ENCODE assay signal across 8 mouse cellular contexts in genomic region chr1:86527599-86528486, GRCm38 (mm10). TPM values are rescaled to one million over a fixed set of nuclear protein-coding genes. Genes with fewer than 3 reads are reported as not detected.
DNase-seq lines count a peak whose midpoint lies in the region; ATAC-seq and TF ChIP-seq lines count a peak whose summit lies in the region.

No protein-coding gene starts in this region.

- DNase-seq in CD4-positive helper T cell, adult 2 months (ENCODE audit: low read depth, low spot score) = peak; percentile 95
- peak; percentile 82 for DNase-seq in forebrain, embryonic 10.5 days (ENCODE audit: extremely low spot score, low spot score)
- DNase-seq in kidney, postnatal 10 days = peak; percentile 94
- DNase-seq in spleen, postnatal 4 days (ENCODE audit: low spot score in 2 of 2) = peak; percentile 90 to 99

- H3K4me3 ChIP-seq in brown adipose tissue, adult 24 weeks (ENCODE audit: insufficient read depth, low read depth, low read length) = peak overlapping the region; percentile 89
- H3K4me3 ChIP-seq in forebrain, embryonic 10.5 days = peak overlapping the region; percentile 100
- H3K4me3 ChIP-seq in heart, embryonic 14.5 days (ENCODE audit: control insufficient read depth in 1 of 2, insufficient read depth in 1 of 2, low read depth in 1 of 2, low read length in 2 of 2) = peak overlapping the region; percentile 95 to 99
- H3K4me3 ChIP-seq in liver, embryonic 12.5 days = peak overlapping the region; percentile 89
- peak overlapping the region; percentile 81 for H3K4me3 ChIP-seq in myocyte

- H3K9me3 ChIP-seq in forebrain, embryonic 10.5 days = no peaks in the 10 kb centered on the region
- H3K9me3 ChIP-seq in heart, embryonic 14.5 days (ENCODE audit: control insufficient read depth, low read length) = no peaks in the 10 kb centered on the region
- no peaks in the 10 kb centered on the region for H3K9me3 ChIP-seq in liver, embryonic 12.5 days (replicated peaks)

- peaks cover 42% of the 10 kb centered on the region for H3K36me3 ChIP-seq in forebrain, embryonic 10.5 days (replicated peaks)
- H3K36me3 ChIP-seq in heart, embryonic 14.5 days (ENCODE audit: control insufficient read depth, insufficient read depth, low read length) = peaks cover 28% of the 10 kb centered on the region
- peaks cover 37% of the 10 kb centered on the region for H3K36me3 ChIP-seq in liver, embryonic 12.5 days
- peaks cover 25% of the 10 kb centered on the region for H3K36me3 ChIP-seq in myocyte (ENCODE audit: control insufficient read depth, insufficient read depth)

- peak overlapping the region; percentile 85 for H3K4me2 ChIP-seq in heart, embryonic 14.5 days (ENCODE audit: low read length)
- H3K4me2 ChIP-seq in liver, embryonic 12.5 days = peak overlapping the region; percentile 93
- H3K4me2 ChIP-seq in myocyte (ENCODE audit: low read depth) = peak overlapping the region; percentile 97

- peak overlapping the region; percentile 76 for H3K27ac ChIP-seq in brown adipose tissue, adult 24 weeks (replicated peaks; ENCODE audit: low read depth, low read length)
- H3K27ac ChIP-seq in forebrain, embryonic 10.5 days = peak overlapping the region; percentile 100
- H3K27ac ChIP-seq in heart, embryonic 14.5 days (replicated peaks in 1 of 2; ENCODE audit: control insufficient read depth in 1 of 2, insufficient read depth in 1 of 2, low read depth in 2 of 2, low read length in 2 of 2) = peak overlapping the region; percentile 88 to 99
- peak overlapping the region; percentile 98 for H3K27ac ChIP-seq in liver, embryonic 12.5 days

- peak overlapping the region; percentile 100 for H3K9ac ChIP-seq in heart, embryonic 14.5 days (ENCODE audit: low read length)
- H3K9ac ChIP-seq in liver, embryonic 12.5 days = peak overlapping the region; percentile 100

- peak; percentile 19; the same call in 1 of the 2 replicates for ATAC-seq in heart, embryonic 14.5 days (ENCODE audit: insufficient number of reproducible peaks, insufficient read depth, low FRiP score, low read depth)
- peak; percentile 10 for ATAC-seq in liver, embryonic 12.5 days

- H3K79me2 ChIP-seq in myocyte (ENCODE audit: control insufficient read depth, insufficient read depth) = peaks cover 44% of the 10 kb centered on the region

- H3K27me3 ChIP-seq in forebrain, embryonic 10.5 days (ENCODE audit: poor library complexity, severe bottlenecking) = no peaks in the 10 kb centered on the region
- H3K27me3 ChIP-seq in heart, embryonic 14.5 days (ENCODE audit: control insufficient read depth, insufficient read depth, low read length) = no peaks in the 10 kb centered on the region
- H3K27me3 ChIP-seq in liver, embryonic 12.5 days (replicated peaks) = no peaks in the 10 kb centered on the region
- H3K27me3 ChIP-seq in myocyte (ENCODE audit: control insufficient read depth, insufficient read depth, insufficient read length) = no peaks in the 10 kb centered on the region

- peak overlapping the region; percentile 85 for H3ac ChIP-seq in myocyte (ENCODE audit: control insufficient read depth, insufficient read length)

- TF ChIP-seq POLR2A in myocyte (IDR thresholded peaks at IDR 0.05; ENCODE audit: insufficient read length, low read depth) = peak; percentile 53

- WGBS in forebrain, embryonic 10.5 days = under 1% methylated on average over 89 of the region's 89 CpGs
- under 1% methylated on average over 83 of the region's 89 CpGs for WGBS in heart, embryonic 14.5 days
- WGBS in liver, embryonic 12.5 days (ENCODE audit: insufficient replicate concordance) = under 1% methylated on average over 87 of the region's 89 CpGs

- no peaks in the 10 kb centered on the region for H3K4me1 ChIP-seq in brown adipose tissue, adult 24 weeks (ENCODE audit: control insufficient read depth, insufficient read depth, insufficient read length, low read length)
- peaks cover 66% of the 10 kb centered on the region for H3K4me1 ChIP-seq in forebrain, embryonic 10.5 days
- peaks cover 14 to 31% of the 10 kb centered on the region in 2 experiments for H3K4me1 ChIP-seq in heart, embryonic 14.5 days (ENCODE audit: control insufficient read depth in 2 of 2, insufficient read depth in 2 of 2, low read length in 2 of 2)
- peaks cover 64% of the 10 kb centered on the region for H3K4me1 ChIP-seq in liver, embryonic 12.5 days

TF ChIP-seq in myocyte, 11 proteins besides CTCF, POLR2A, EP300 and RAD21:
- TF ChIP-seq E2F4 (IDR thresholded peaks at IDR 0.05; ENCODE audit: insufficient read depth) (peak; percentile 55), USF1 (IDR thresholded peaks at IDR 0.05; ENCODE audit: low read depth) (peak; percentile 75), MYOG (IDR thresholded peaks at IDR 0.05; ENCODE audit: control insufficient read depth in 1 of 3, insufficient read depth in 1 of 3, insufficient read length in 2 of 3, low read depth in 2 of 3) (peak in 1 of 3 experiments; percentile 38), TCF3 (IDR thresholded peaks at IDR 0.05; ENCODE audit: insufficient read length, low read depth) (no peak), POLR2AphosphoS2 (IDR thresholded peaks at IDR 0.05; ENCODE audit: insufficient read length, low read depth) (peak; percentile 64), TCF12 (IDR thresholded peaks at IDR 0.05; ENCODE audit: insufficient read depth, poor library complexity, severe bottlenecking) (no peak), MYOD1 (IDR thresholded peaks at IDR 0.05; ENCODE audit: control insufficient read depth in 1 of 3, insufficient read length in 2 of 3, low read depth in 2 of 3) (peak in 1 of 3 experiments; percentile 32), SRF (IDR thresholded peaks at IDR 0.05; ENCODE audit: control insufficient read depth, insufficient read length, low read depth) (no peak), MAX (IDR thresholded peaks at IDR 0.05; ENCODE audit: low read depth) (peak; percentile 62), CEBPB (IDR thresholded peaks at IDR 0.05; ENCODE audit: insufficient read depth, poor library complexity, severe bottlenecking) (no peak)

RNA-seq across cellular contexts. Expression of gene Ptma, which starts 1.3 kb away (rescaled TPM):
- polyA plus RNA-seq in brown adipose tissue, adult 24 weeks (2012; ENCODE audit: insufficient read depth, insufficient read length, missing spikeins) = 280 and 322 TPM in 2 replicates
- polyA plus RNA-seq in forebrain, embryonic 10.5 days (2016; fragmentation: Nextera tagmentation; extraction: Ambion mirVana) = 2,941 and 3,273 TPM in 2 replicates
- polyA plus RNA-seq in heart, embryonic 14.5 days (2014; fragmentation: Nextera tagmentation; extraction: Ambion mirVana) = 788 and 789 TPM in 2 replicates
- 1,639 and 1,657 TPM in 2 replicates for polyA plus RNA-seq in liver, embryonic 12.5 days (2016; fragmentation: Nextera tagmentation; extraction: Ambion mirVana)
- polyA plus RNA-seq in myocyte (2012; fragmentation: generic; extraction: Trizol) = 593 TPM

RNA-seq across cellular contexts. Expression of gene Pde6d, which starts 54.6 kb away (rescaled TPM):
- polyA plus RNA-seq in brown adipose tissue, adult 24 weeks (2012; ENCODE audit: insufficient read depth, insufficient read length, missing spikeins) = 21.7 and 24.3 TPM in 2 replicates
- polyA plus RNA-seq in forebrain, embryonic 10.5 days (2016; fragmentation: Nextera tagmentation; extraction: Ambion mirVana) = 64.3 and 68.0 TPM in 2 replicates
- 63.5 and 67.9 TPM in 2 replicates for polyA plus RNA-seq in heart, embryonic 14.5 days (2014; fragmentation: Nextera tagmentation; extraction: Ambion mirVana)
- 44.0 and 48.0 TPM in 2 replicates for polyA plus RNA-seq in liver, embryonic 12.5 days (2016; fragmentation: Nextera tagmentation; extraction: Ambion mirVana)
- 50.0 TPM for polyA plus RNA-seq in myocyte (2012; fragmentation: generic; extraction: Trizol)

RNA-seq across cellular contexts. Expression of gene Cops7b, which starts 54.9 kb away (rescaled TPM):
- polyA plus RNA-seq in brown adipose tissue, adult 24 weeks (2012; ENCODE audit: insufficient read depth, insufficient read length, missing spikeins) = 6.2 and 7.7 TPM in 2 replicates
- 74.3 and 75.9 TPM in 2 replicates for polyA plus RNA-seq in forebrain, embryonic 10.5 days (2016; fragmentation: Nextera tagmentation; extraction: Ambion mirVana)
- polyA plus RNA-seq in heart, embryonic 14.5 days (2014; fragmentation: Nextera tagmentation; extraction: Ambion mirVana) = 20.7 and 20.9 TPM in 2 replicates
- 23.4 and 24.3 TPM in 2 replicates for polyA plus RNA-seq in liver, embryonic 12.5 days (2016; fragmentation: Nextera tagmentation; extraction: Ambion mirVana)
- polyA plus RNA-seq in myocyte (2012; fragmentation: generic; extraction: Trizol) = 20.4 TPM

Comparison
In these comparisons a context has a peak if more than half of its experiments do, and no peak if none do; other contexts are left out.
1. Peak in every context shown above with its lines: DNase-seq, ATAC-seq, H3K4me3 ChIP-seq and H3K27ac ChIP-seq.